Mouse (Mus musculus) kidney, postnatal 25 days (tissue): ENCODE results near the gene Fkbpl.
A peak's percentile ranks its signal among the peaks of the same experiment; 100 is the strongest.

ENCODE experiments used
- DNase-seq, 2 experiments: peaks; one replicate each; pipeline ENCODE4 v3.0.0; 2021; ENCODE audit warnings: mixed read lengths in 2 of 2

The Fkbpl gene

DNA sequence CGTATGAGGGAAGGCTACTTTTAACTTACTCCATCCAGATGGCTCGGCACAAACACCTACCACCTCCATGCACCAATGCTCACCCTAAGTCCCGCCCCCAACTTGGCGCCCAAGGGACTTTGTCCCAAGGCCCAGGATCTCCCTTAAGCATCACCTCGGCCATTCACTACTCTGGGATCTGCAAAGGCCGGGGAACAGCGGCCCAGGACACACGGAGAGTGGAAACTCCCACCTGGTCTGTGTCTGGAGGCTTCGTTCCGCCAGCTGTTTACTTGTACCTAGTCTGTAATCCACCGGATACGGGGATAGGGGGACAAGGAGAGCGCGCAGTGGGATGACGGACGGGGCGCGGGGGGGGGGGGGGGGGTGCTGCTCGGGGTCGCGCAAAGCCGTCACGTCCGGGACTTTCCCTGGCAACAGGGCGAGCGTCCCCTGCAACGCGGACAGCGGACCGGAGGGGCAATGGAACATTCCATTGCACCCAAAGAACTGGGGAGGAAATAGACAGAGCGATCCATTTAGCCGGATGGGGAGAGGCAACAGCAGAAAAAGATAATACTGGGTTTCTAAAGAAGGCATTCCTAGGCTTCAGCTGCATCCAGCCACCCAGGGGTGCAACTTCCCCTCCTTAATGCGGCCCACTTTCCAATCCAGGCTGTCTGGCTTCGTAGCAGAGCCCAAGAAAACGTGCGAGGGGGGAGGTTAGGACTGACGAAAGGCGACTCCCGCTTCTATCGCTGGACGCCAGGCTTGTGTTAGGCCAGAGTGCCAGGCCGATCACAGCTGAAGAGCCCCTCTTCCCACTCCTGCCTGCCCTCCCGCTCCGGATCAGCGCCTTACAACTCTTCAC is 17.2 kb upstream of the Fkbpl start:
- peak; percentile 91 to 96 for DNase-seq

DNA sequence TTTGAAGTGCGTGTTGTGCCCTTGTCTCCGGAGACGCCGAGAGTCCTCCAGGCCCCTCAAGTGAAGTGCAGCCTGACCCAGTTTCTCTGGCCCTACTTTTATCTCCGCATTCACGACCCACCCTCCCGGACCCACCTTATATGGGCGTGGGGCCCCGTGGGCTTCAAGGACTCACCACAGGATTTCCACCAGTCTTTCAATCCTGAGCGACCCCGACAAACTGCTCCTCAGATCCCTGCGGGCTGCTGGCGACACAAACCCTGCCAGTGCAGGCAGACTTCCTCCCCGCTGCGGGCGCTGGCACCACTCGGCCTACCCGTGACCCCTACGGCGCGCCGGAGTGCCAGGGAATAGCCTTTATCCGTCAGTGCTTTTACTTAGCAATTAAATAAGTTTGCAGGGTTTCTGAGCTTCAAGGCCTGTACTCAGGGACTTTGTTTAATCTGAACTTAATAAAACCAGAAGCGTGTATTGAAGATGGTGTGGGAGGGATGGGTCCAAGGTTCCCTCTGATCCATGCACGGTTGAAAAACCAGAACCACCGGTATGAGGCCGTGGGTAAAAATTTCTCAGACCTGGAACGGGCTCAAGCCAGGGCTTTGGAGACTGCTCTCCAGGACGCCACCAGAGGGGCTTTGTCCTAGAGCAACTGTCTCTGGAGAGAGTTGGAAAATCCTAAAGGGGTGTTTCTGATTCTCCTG is 16.5 kb upstream of the Fkbpl start, which contains the start of gene Ppt2:
TSS of gene Ppt2 (minus strand) at position 568 of the 701 bp plus-strand sequence.
- peak; percentile 65 to 81 for DNase-seq

GRCm38 (mm10) chr17:34628644-34628967 is 16.0 kb upstream of the Fkbpl start:
- DNase-seq: no peak

DNA sequence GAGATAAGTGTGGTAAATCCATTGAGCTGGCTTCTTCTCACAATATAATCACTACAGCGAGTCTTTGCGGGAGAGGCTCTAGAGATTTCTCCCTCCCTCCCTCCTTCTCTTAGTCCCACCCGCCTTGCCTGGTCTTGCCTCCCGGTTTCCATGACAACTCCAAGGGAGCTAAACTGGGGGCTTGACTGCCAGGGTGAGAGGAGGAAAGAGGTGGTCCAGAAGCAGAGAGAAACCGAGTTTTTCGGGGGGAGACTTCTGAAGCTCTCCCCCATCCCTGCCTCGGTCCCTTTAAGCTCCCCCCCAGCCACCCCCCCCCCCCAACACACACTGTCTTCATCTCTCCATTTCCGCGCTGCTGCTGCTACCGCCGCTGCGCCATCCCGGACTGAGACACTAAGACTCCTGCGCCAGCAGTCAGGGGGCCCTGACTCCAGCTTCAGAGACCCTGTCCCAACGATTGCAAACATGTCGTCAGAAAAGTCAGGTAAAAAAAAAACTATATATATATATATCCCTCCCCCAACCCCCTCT is 15.3 kb upstream of the Fkbpl start, which contains the start of gene Prrt1:
TSS of gene Prrt1 (plus strand) at position 313 of the 531 bp plus-strand sequence.
- peak in 1 of 2 experiments; percentile 40 for DNase-seq

GRCm38 (mm10) chr17:34629796-34630603 is 14.6 kb upstream of the Fkbpl start:
- DNase-seq: peak in 1 of 2 experiments; percentile 27

- DNase-seq: peak in 1 of 2 experiments; percentile 43
Observed at GRCm38 (mm10) chr17:34630761-34631301, 13.7 kb upstream of the Fkbpl start.

- DNase-seq: peak in 1 of 2 experiments; percentile 37
Observed at GRCm38 (mm10) chr17:34631647-34632046, 12.9 kb upstream of the Fkbpl start.

DNA sequence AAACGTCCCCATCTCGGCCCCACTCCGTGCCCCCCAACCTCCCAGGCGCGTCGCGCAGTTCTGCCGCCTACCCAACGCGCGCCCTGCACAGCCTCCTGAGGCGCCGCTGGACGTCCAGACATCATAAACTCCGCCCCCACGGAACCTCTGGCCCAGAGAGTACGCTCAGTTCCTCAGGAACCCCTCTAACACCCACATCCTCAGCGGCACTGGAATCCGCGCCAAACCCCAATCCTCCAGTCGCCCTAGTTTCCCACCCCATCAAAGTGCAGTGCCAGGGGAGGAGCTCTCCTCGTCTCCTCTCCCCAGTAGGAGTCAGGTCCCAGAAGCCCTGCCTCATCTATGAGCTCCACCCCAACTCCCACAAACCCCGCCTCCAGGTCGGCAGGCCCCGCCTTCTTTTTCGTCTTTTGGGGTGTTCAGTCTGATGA is 12.3 kb upstream of the Fkbpl start:
- peak; percentile 83 to 90 for DNase-seq

DNA sequence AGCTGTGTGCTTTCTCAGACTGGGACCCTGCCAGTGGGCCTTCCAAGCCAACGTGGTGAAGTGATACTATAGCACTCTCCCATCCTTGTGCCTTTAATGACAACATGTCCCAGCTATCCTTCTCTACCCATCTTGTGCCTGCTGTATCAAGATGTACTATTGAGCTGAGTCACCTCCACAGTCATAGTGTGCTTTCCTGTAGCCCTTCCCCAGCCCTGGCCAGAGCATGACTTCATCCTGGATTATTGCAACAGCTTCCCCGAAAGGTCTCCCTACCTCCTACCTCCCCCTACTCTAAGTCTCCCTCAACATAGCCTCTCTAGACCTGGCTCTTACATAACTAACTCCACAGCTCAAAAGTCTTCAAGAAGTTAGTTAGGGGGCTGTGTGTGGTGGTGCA is 8.9 kb upstream of the Fkbpl start:
- DNase-seq: no peak

DNA sequence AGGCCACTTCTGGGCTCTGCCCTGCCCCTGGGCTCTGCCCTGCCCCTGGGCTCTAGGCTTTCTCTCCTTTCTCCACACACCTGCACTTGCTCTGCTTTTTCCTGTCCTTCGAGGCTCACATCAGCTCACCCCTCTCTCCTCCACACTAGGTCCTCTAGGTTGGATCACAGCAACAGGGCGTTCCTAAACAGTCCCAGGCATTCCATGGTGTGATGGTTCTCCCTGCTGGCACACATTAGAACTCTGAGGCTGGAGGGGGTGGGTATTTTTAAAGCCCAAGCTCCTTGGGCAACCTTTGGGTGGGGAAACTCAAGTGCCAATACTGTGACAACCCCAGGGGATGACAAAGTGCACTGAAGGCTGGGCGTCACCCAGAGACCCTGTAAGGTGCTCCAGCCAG is 7.1 kb upstream of the Fkbpl start:
- no peak for DNase-seq

- DNase-seq: peak in 1 of 2 experiments; percentile 24
Observed at GRCm38 (mm10) chr17:34639461-34640255, 4.9 kb upstream of the Fkbpl start.

DNA sequence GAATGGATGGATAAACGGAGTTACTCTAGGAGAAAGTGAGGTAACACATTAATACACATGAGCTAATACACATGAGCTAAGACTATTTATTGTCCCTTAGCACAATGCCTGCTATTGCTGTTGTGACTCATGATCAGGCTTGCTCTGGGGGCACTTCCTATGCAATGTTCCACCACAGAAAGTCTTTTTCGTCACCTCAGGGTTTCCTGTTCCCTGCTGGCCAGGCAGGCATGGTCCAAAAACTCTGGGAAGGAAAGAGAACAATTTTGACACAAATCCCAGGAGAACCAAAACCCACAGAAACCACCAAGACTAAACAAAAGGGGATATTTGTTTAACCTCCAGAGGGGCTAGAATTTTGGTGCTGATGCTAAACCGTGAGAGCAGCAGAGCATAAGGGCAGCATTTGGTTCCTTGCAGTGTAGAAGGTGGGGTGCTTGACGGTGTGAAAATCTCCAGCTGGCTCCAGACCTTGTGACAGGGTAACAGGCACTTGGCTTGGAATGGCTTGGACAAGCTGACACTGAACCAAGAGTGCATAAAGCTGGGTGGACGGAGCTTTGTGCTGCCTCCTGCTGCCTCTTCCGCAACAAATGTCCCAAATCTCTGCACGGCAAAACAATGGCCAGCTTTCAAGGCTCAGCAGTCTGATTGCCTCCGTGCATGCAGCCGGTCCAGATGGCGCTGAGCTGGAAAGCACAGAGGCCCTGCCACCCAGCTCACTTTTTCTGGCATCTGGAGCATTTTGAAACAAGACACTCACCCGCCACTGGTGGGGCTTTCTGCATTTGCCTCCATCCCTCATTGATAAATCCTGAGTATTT is 3.6 kb upstream of the Fkbpl start:
- DNase-seq: peak in 1 of 2 experiments; percentile 66

- no peak for DNase-seq
Observed at GRCm38 (mm10) chr17:34641945-34642344, 2.6 kb upstream of the Fkbpl start.

GRCm38 (mm10) chr17:34643379-34643778 is 1.2 kb upstream of the Fkbpl start:
- DNase-seq: peak in 1 of 2 experiments; percentile 27

GRCm38 (mm10) chr17:34643944-34644343 is 620 bp upstream of the Fkbpl start:
- no peak for DNase-seq

DNA sequence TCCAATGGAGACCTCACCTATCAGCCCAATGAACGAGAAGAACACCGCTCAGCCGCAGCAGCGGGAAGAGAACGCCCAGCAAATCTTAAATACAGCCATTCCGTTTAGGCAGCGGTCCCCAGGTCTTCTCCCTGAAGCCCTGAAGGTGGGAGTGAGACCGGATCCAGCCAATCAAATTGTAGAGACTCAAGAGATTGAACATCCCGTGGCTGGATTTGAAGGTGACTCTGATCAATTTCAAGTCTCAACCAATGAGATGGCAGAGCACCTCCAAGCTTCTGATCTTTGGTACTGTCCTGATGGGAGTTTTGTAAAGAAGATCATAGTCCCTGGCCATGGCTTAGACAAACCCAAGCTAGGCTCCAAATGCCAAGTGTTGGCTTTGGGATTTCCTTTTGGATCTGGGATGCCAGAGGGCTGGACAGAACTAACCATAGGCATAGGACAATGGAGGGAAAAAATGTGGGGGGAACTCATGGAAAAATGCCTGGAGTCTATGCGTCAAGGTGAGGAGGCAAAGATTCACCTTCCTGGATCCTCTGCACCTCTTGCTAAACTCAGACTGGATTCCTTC is 779 bp downstream of the Fkbpl start:
- peak in 1 of 2 experiments; percentile 28 for DNase-seq

DNA sequence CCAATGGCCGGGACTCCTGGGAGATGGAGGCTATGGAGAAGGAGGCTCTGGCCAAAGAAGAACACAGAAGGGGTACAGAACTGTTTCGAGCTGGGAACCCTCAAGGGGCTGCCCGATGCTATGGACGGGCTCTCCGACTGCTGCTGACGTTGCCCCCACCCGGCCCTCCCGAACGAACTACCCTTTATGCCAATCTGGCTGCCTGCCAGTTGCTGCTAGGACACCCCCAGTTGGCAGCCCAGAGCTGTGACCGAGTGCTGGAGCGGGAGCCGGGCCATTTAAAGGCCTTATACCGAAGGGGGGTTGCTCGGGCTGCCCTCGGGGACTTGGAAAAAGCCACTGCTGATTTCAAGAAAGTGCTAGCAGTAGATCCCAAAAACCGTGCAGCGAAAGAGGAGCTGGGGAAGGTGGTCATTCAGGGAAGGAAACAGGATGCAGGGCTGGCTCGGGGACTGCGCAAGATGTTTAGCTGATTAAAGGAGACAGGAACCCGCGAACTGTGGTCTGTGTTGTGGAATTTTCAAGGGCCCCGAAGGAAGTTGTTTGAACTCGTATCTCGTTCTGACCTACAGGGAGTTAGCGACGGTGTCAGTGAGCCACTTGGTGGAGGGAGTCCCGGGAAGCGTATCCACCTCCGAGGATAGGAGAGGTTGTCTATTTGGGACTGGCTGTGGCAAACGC is 1.4 kb downstream of the Fkbpl start:
- DNase-seq: peak in 1 of 2 experiments; percentile 53

DNA sequence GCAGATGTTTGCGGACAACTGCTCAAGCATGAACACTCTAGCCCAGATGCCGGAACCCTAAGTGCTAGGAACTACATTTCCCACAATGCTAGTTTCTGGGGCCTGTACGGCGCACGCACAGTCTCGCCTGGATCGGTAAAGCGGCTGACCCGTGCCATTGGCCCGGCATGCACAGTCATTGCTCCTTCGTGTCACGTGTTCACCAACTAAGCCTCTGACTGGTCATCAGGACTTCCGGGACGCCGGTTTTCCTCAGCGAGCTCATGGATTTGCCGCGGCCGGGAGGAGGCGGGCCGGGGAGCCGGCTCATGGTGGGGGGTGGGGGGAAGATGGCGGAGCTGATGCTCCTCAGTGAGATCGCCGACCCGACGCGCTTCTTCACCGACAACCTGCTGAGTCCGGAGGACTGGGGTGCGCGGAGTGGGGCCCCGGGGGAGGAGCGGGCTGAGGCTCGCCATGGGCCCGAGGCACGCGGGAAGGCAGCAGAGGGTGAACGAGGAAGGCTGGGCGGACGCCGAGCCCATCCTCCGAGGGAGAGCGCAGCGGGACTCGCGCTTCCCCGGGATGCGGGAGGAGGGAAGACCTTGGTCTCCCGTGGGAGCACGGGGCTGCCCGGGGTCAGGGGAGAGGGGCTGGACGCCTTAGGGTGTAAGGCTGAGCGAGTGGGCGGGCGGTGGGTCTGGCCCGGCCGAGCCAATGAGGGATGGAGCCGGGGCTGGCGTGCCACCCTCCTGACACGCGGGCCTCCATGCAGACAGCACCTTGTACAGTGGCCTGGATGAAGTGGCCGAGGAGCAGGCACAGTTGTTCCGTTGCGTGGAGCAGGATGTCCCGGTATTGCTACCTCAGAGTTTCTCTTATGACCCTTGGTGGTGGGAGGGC is 2.6 kb downstream of the Fkbpl start, which contains the start of gene Atf6b:
TSS of gene Atf6b (plus strand) at position 241 of the 882 bp plus-strand sequence.
- DNase-seq: peak; percentile 97 to 100
